In the genomic region with DNA sequence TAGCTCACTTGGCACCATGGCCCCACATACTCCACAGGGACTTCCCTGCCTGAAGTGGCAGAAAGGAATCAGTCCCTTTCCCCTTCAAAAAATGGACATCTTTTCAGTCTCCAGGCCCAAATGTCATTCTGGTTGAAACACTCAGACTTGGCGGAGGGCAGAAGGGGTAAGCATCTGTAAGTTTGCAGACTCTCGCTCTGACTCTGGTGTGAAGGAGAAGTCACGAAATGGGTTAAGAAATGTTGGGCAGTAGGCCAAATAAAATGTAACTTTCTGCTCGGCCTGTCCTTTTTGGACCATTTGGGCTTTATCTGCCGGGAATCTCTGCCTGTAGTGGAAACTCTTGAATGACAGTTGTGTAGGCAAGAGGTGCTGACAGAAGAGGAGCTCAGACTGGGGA, we compare ENCODE assay signal across 21 mouse cellular contexts.
DNase-seq lines count a peak whose midpoint lies in the region; ATAC-seq and TF ChIP-seq lines count a peak whose summit lies in the region.
"Had no signal": no experiment of that assay in that cellular context is flagged by ENCODE, and none has a peak within 500 bp of the region (broad histone marks: within the 10 kb centered on the region; RNA-seq: fewer than 3 reads in every experiment).

No protein-coding gene starts in this region.

- TF ChIP-seq EP300 in lung, postnatal 0 days (IDR thresholded peaks at IDR 0.05): no peak

- H3K9ac ChIP-seq in lung, embryonic 15.5 days: no peak overlapping the region
- no peak overlapping the region for H3K9ac ChIP-seq in lung, postnatal 0 days (replicated peaks; ENCODE audit: low read depth)
- H3K9ac ChIP-seq: embryonic facial prominence, embryonic 12.5 days; forebrain, embryonic 13.5 days; forebrain, embryonic 15.5 days; forebrain, postnatal 0 days had no signal

- H3K36me3 ChIP-seq in lung, embryonic 15.5 days: no peaks in the 10 kb centered on the region
- no peaks in the 10 kb centered on the region for H3K36me3 ChIP-seq in lung, postnatal 0 days (ENCODE audit: insufficient read depth, low read length)
- H3K36me3 ChIP-seq: embryonic facial prominence, embryonic 10.5 days; embryonic facial prominence, embryonic 12.5 days; forebrain, embryonic 15.5 days; G1E had no signal

- ATAC-seq in lung, embryonic 15.5 days (ENCODE audit: borderline replicate concordance, extremely low read depth, low FRiP score, low TSS enrichment): peak; percentile 49; the same call in 1 of the 2 replicates
- no peak for ATAC-seq in lung, postnatal 0 days
- ATAC-seq: activated CD4-positive, CD25-positive, alpha-beta regulatory T cell, adult 4 months; forebrain, embryonic 13.5 days; forebrain, embryonic 15.5 days; forebrain, postnatal 0 days; Patski had no signal

- DNase-seq in lung, adult 18-20 months: no peak
- DNase-seq in lung, postnatal 0 days (ENCODE audit: low spot score): peak; percentile 30
- DNase-seq in lung, postnatal 25 days (ENCODE audit: low spot score): no peak
- no peak for DNase-seq in kidney, postnatal 10 days
- DNase-seq: adrenal gland, adult 8-10 months; adrenal gland, postnatal 14 days; adrenal gland, postnatal 36 days; cerebellum, adult 11-12 months; cerebellum, adult 2 months; cerebellum, adult 9-10 months; cerebellum, postnatal 10 days; cerebellum, postnatal 25 days; forebrain, postnatal 0 days had no signal

- H3K9me3 ChIP-seq in lung, embryonic 15.5 days: no peaks in the 10 kb centered on the region
- no peaks in the 10 kb centered on the region for H3K9me3 ChIP-seq in lung, postnatal 0 days (ENCODE audit: low read length)
- H3K9me3 ChIP-seq: embryonic facial prominence, embryonic 10.5 days; embryonic facial prominence, embryonic 12.5 days; forebrain, embryonic 13.5 days; forebrain, embryonic 15.5 days; G1E had no signal

- H3K27ac ChIP-seq in lung, embryonic 15.5 days: no peak overlapping the region
- H3K27ac ChIP-seq in lung, postnatal 0 days (ENCODE audit: low read length): no peak overlapping the region
- H3K27ac ChIP-seq: embryonic facial prominence, embryonic 10.5 days; embryonic facial prominence, embryonic 12.5 days; forebrain, embryonic 13.5 days; forebrain, embryonic 15.5 days had no signal

- TF ChIP-seq CTCF in lung, postnatal 0 days (IDR thresholded peaks at IDR 0.05): no peak

- H3K27me3 ChIP-seq in lung, embryonic 15.5 days: peaks cover 5% of the 10 kb centered on the region; the same call in 1 of the 2 replicates
- no peaks in the 10 kb centered on the region; the same call in 1 of the 2 replicates for H3K27me3 ChIP-seq in lung, postnatal 0 days (replicated peaks; ENCODE audit: insufficient read depth, low read length)

- 36% methylated on average over 5 of the region's 5 CpGs for WGBS in lung, embryonic 15.5 days
- 40% methylated on average over 5 of the region's 5 CpGs for WGBS in lung, postnatal 0 days

- H3K4me2 ChIP-seq in lung, embryonic 15.5 days: no peak overlapping the region
- H3K4me2 ChIP-seq in lung, postnatal 0 days (replicated peaks; ENCODE audit: low read depth, low read length): no peak overlapping the region
- H3K4me2 ChIP-seq: embryonic facial prominence, embryonic 12.5 days; forebrain, embryonic 13.5 days; forebrain, embryonic 15.5 days had no signal

- no peak overlapping the region for H3K4me3 ChIP-seq in lung, embryonic 15.5 days
- no peak overlapping the region for H3K4me3 ChIP-seq in lung, postnatal 0 days (ENCODE audit: low read depth, low read length)
- H3K4me3 ChIP-seq: embryonic facial prominence, embryonic 10.5 days; embryonic facial prominence, embryonic 12.5 days; forebrain, embryonic 13.5 days; forebrain, embryonic 15.5 days had no signal

- H3K4me1 ChIP-seq in lung, embryonic 15.5 days: no peaks in the 10 kb centered on the region
- H3K4me1 ChIP-seq in lung, postnatal 0 days (ENCODE audit: insufficient read depth, low read depth, low read length): no peaks in the 10 kb centered on the region
- H3K4me1 ChIP-seq: embryonic facial prominence, embryonic 12.5 days; forebrain, embryonic 13.5 days; forebrain, embryonic 15.5 days had no signal
